Mouse (Mus musculus): Measurements from ENCODE around the gene Tnip2.

DNA sequence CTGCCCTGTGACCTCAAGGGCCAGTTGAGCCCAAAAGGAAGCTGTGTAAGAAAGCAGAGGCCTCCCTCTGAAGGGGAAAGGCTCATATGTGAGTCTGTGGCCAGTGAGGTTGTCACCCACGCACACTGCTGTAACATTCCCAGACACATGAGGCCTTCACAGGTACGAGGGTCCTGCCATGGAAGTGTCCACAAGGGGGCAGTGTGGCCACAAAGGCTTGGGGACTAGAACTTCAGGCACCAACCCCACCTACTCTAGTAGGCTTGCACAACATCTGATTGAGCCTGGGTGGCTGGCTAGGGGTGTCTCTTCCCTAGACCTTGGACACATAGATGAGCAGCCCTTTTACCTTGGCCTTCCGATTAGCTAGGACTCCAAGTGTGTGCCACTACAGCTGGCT, 4.1 kb upstream of the Tnip2 start:
- TF ChIP-seq GATA1 (IDR thresholded peaks at IDR 0.05; ENCODE audit: low read length) (no peak), TAL1 (IDR thresholded peaks at IDR 0.05; ENCODE audit: low read length) (no peak)
